Mouse (Mus musculus) right cerebral cortex, postnatal 14 days (tissue): ENCODE measurements around the gene Lpar1.
"Not testable (repeated sequence)": the region's sequence is repeated elsewhere in the genome, so short reads cannot be mapped to it uniquely, and the experiment has no call there.

ENCODE experiments used
- DNase-seq: peaks from one replicate; pipeline ENCODE4 v3.0.0; 2022

Lpar1 gene

DNA sequence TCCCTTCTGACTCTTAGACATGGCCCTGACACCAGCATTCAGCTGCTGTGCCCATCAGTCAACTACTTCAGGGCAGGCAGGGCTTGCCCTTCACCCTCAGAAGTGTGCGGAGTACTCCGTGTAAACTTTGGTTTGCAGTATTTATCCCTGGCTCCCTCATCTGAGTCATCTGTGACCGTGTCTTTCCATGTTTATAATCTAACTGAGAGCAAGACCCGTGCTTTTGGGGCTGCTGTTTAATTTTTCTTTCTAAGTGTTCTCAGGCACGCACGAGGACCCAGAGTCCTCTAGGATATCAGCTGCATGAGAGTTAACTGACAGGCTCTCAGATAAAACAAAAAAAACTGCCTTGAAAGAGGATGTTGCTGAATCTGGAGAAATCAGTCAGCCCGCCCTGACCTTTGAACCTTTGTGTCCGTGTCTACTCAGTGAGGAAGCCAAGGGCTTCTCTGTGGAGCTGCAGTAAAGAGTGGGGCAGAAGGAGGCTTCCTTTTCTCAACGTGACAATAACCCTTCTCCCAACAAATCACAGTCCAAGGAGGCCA, 7.7 kb downstream of the Lpar1 start:
- DNase-seq, result no peak

GRCm38 (mm10) chr4:58543171-58543570, 10.5 kb downstream of the Lpar1 start:
- DNase-seq, result no peak

DNA sequence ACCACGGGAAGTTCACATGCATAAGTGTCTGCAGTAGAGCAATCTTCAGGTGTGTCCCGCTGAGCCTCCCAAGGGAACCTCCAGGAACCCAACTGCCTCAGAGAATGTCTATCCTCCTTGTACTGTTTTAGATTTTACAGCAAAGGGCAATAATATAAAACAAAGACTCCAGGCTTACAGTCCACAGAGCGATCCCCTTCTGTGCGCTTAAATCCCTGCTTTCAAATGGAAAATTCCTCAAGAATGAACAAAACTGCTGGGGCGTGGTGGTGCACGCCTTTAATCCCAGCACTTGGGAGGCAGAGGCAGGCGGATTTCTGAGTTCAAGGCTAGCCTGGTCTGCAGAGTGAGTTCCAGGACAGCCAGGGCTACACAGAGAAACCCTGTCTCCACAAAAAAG, 11.0 kb downstream of the Lpar1 start:
- DNase-seq, result not testable (repeated sequence)

- no peak for DNase-seq
Observed at GRCm38 (mm10) chr4:58540841-58541240, 12.9 kb downstream of the Lpar1 start.

- no peak for DNase-seq
Observed at GRCm38 (mm10) chr4:58540385-58540784, 13.3 kb downstream of the Lpar1 start.

DNA sequence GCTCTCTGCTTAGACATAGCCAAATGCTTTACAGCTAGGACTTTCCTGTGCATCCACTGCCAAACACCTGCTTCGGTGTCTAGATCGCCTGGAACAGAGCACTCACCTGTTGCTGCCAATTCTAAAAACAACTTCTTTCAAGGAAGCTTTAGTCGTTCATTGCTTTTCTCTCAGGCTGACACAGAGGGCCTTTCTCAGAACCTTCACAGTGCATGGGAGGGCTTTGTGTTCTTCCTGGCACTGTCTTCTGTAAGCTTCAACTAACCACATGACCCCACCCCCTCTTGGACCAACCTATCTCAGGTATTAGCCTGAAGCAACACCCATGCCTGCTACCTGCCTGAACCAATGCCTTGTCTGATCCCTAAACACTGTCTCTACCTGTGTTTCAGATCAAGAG, 15.0 kb downstream of the Lpar1 start:
- no peak for DNase-seq

- no peak for DNase-seq
Observed at GRCm38 (mm10) chr4:58535754-58536153, 17.9 kb downstream of the Lpar1 start.

DNA sequence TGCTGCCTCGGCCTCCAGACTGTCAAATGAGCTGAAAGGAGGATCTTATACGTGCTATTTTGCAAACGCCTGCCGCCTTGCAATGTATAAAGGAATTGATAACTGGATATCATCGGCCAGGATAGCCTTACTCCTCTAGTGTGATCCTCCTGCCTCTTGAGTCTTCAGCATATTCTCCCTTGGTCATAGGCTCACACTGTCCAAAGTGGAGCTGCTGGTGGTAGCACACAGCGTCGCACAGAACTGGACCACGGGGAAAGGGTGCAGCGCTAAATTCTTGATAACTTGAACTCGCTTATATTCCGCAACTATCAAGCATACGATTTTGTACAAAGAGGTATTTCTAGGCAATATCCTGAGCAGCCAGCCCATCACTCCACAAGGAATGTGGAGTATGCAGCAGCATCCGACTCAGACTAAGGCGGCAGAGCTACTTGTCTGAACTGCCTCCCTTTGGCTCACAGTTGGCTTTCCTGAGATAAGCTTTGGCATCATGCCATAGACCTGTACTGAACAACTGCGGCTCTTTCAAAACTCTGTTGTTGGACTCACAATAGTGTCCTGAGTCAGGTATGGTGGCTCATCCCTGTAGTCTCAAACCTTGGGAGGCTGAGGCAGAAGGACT, 18.9 kb downstream of the Lpar1 start:
- no peak for DNase-seq

- no peak for DNase-seq
Observed at GRCm38 (mm10) chr4:58534141-58534571, 19.5 kb downstream of the Lpar1 start.

- DNase-seq, result no peak
Observed at GRCm38 (mm10) chr4:58533519-58533918, 20.2 kb downstream of the Lpar1 start.

GRCm38 (mm10) chr4:58532326-58532725, 21.4 kb downstream of the Lpar1 start:
- DNase-seq, result no peak

GRCm38 (mm10) chr4:58530706-58531105, 23.0 kb downstream of the Lpar1 start:
- DNase-seq, result no peak

- DNase-seq, result no peak
Observed at GRCm38 (mm10) chr4:58530279-58530678, 23.4 kb downstream of the Lpar1 start.

- DNase-seq, result no peak
Observed at GRCm38 (mm10) chr4:58527852-58528251, 25.8 kb downstream of the Lpar1 start.

GRCm38 (mm10) chr4:58521137-58521536, 32.6 kb downstream of the Lpar1 start:
- no peak for DNase-seq

DNA sequence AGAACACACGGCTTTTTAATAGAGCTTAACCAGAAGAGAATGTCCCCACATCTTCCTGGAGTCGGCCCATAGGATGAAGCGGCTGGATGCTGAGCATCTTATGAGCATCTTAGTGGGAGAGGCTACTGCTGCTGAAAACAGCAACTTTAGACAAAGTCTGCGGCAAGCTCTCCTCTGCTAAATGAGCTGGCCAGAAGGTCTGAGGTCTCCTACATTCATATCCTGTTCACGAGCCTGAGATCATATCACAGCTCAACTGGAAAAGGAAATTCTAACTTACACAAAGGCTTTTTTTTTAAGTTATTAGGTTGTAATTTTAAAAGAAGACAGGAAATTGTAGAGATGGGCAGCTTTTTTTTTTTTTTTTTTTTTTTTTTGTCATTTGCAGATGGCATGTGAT, 33.2 kb downstream of the Lpar1 start:
- no peak for DNase-seq

GRCm38 (mm10) chr4:58519891-58520290, 33.8 kb downstream of the Lpar1 start:
- no peak for DNase-seq

DNA sequence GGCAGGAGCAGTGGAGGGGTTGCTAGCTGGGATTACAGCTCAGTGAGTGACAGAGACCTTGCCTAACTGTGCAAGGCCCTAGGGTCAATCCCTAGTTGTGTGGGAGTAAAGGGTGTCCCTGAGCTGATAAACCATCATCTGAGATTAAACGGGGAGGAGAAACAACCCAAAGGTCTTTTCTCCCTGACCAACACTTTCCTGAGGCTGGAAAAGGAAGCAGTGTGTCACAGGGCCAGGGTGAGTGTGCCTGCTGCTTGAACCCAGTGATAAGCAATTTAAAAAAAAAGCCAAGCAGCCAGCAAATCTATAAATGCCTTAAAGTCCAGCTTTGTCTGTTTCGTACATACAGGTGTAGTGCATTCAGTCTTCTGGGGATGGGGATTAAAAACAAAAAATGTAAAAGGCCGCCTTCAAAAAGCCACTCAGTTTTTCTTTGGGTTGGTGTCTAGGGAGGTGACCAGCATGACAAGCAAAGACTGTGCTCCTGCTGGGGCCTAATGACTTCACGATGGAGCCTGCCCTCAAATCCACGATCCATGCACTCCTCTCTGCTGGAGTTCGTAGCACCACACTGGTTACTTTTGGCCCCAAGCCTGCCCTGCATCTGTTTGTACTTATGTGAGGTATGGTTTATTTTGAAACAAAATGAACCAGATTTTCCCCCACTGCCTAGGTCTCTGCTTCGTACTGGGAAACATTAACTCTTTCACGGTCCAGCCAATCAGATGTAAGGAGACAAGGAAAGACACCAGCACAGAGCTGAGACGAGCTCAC, 35.3 kb downstream of the Lpar1 start:
- DNase-seq, result no peak

DNA sequence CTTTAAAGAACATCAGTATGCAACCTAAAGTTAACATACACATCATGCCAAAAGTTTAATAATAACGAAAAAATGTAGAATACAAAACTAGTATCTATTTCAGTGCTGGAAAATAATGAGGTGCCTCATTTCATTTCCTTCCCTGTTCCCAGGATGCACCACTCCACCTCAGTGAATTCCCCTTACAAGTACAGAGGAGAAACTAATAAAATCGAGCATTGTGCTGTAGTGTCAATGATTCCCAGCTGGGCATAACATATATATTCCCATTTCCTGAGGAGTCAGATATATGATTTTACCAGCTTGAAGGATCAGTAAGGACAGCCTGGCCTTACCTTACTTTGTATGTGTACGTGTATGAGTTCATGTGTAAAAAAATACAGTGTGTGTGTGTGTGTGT, 36.9 kb downstream of the Lpar1 start:
- DNase-seq, result no peak

DNA sequence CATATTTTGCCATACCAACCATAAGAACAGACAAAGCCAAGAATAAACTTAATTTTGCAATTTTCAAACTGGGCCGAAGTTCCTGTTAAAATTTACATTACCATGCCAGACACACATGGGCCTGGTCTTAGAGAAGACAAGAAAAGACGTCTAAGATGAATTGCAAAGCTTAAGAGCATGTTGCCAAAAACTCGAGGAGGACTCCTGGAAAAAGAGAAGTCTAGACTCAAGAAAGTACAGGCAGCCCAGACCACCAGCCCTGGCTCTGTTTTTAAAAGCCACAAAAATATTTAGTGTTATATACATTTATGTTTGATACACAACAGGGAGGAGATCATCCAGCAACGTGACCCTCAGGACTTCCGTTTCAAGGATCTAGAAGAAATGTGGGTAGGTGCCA, 37.5 kb downstream of the Lpar1 start:
- DNase-seq, result no peak

DNA sequence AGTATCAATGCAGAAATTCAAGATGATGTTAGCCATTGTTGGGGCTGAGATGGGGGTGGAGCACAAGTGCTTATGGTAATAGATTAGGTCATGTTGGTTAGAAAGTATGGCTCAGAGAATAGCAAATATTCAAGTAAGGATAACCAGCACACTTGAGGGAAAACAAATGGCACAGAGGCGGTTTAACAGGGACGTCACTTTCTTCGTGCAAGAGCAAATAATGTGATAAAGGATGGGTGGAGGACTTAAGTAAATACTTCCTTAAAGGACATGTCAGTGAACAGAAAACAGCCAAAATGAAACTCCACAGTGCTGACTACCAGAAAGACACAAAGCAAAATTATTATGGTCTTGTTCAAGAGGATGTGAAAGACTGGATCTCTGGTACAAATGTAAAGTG, 42.1 kb downstream of the Lpar1 start:
- DNase-seq, result no peak

DNA sequence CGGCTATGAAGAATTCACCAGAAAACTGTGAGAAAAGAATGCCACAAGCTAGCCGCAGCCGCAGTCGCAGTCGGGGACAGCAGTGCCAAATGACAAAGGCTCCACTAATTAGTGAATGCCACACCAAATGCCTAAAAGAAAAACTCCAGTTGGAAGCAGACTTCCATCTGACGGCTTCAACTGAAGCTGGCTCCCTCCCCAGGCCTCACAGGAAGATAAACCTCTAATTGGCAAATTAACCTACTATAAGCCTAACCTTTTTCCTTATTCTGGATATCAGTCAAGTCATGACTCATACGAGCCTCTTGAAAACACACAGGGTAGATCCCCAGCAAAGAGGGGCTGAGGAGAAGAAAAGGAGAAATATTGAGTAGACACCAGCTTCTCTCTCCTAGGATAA, 44.9 kb downstream of the Lpar1 start:
- DNase-seq, result no peak

- no peak for DNase-seq
Observed at GRCm38 (mm10) chr4:58507536-58507935, 46.2 kb downstream of the Lpar1 start.
